Mouse (Mus musculus) E14TG2a.4 (cell line): ENCODE measurements around the gene E130114P18Rik.

Source experiments
- H3K27me3 ChIP-seq: 2 replicates; pipeline ENCODE4 v1.6.1; 2014; ENCODE audit warnings: low read length, control low read depth; ENCODE audit not compliant: insufficient read depth
- H3K36me3 ChIP-seq: 2 replicates; pipeline ENCODE4 v1.6.1; 2014; ENCODE audit warnings: low read length, control low read depth; ENCODE audit not compliant: insufficient read depth
- H3K4me1 ChIP-seq: replicated peaks from 2 replicates; pipeline ENCODE4 v1.6.1; 2014; ENCODE audit warnings: low read depth, low read length, control low read depth
- H3K4me3 ChIP-seq: replicated peaks from 2 replicates; pipeline ENCODE4 v1.5.1; 2014; ENCODE audit warnings: mild to moderate bottlenecking, low read length
- H3K9me3 ChIP-seq: 2 replicates; pipeline ENCODE4 v1.6.1; 2014; ENCODE audit warnings: low read length, control low read depth
- CTCF ChIP-seq: conservative IDR thresholded peaks from 2 replicates; pipeline ENCODE4 v1.5.1; 2014; ENCODE audit warnings: low read length
- NANOG ChIP-seq: IDR thresholded peaks from 2 replicates; pipeline ENCODE4 v1.6.1; 2014; ENCODE audit warnings: borderline replicate concordance, low read length, mixed read lengths
- POU5F1 ChIP-seq: IDR thresholded peaks from 2 replicates; pipeline ENCODE4 v1.6.1; 2014; ENCODE audit warnings: low read length, borderline replicate concordance

E130114P18Rik gene

DNA sequence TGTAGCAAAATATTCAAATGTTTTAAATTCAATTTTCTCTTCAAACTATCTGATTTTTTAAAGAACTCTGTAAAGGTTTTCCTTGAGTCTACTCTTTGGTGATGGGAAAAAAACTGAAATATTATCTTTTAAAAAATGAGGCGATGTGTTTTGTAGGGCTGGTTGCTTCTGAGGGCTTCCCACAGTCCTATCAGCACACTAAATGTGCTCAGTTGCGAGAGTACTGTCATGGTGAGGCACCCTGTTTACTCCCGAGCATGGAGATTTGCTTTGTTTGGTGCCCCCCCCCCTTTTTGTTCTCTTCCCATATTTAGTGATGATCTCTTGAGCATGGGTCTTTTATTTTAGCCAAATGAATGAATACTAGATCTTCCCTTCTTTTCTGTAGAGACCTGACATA, 4.2 kb upstream of the E130114P18Rik start:
- no peak overlapping the region for H3K4me3 ChIP-seq
- peaks cover 31% of the 10 kb centered on the region for H3K27me3 ChIP-seq
- no peaks in the 10 kb centered on the region for H3K36me3 ChIP-seq
- no peaks in the 10 kb centered on the region for H3K4me1 ChIP-seq
- no peak for TF ChIP-seq CTCF
- no peak for TF ChIP-seq NANOG
- no peak for TF ChIP-seq POU5F1
- H3K9me3 ChIP-seq, result no peaks in the 10 kb centered on the region

DNA sequence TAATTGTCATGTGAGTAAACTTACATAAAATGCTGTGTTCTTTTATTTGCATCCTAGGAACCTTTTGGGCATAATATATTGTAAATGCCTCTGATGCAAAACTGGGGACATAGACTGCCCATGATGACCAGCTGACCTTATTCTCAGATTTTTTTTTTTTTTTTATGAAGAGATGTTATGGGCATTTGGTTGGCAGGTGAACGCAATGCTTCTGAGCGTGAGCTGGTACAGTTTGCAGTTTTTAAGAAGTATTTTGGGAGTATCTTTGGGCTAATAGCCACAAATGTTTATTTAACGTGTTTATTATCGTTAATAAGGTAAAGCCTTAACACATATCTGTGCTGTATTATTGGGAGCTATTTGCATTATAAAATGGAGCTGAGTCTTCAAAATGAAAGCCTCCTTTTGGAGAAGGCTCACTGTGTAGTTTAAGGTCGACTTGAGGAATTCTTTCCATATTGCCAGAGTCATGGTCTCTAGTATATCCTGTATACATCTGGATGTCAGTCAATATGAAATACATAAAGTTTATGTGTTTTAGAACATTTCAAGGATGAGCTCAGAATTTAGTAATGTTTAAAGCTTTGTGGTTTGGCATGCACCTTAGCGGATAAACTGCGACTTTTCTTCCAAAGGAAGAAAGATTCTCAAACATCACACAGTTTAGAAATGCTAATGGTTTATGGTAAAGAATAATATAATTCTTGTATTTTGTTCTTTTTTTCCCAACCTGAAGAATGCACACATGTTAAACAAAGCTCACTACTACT, 3.0 kb upstream of the E130114P18Rik start:
- peaks cover 42% of the 10 kb centered on the region for H3K27me3 ChIP-seq
- H3K36me3 ChIP-seq, result no peaks in the 10 kb centered on the region
- peaks cover 6% of the 10 kb centered on the region for H3K4me1 ChIP-seq
- TF ChIP-seq POU5F1 (no peak), CTCF (no peak), NANOG (no peak)
- H3K4me3 ChIP-seq, result no peak overlapping the region
- no peaks in the 10 kb centered on the region for H3K9me3 ChIP-seq

DNA sequence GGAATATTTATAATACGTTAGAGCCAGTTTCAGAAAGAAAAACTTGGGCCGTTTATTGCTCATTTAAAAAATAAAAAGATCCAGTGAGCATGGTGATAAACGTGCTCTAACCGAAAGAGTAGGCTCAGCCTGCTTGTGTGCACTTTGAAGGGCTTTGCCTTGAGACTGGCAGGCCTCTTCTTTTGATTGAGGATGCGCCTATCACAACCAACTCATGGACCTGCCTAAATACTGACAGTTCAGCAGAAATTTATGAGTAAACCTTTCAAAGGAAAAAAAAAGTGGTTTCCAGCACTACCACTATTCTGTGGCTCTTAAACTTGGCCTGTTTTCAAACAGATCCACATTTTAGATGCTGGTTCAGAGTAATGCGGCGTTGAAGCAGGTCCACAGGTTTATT, 2.1 kb upstream of the E130114P18Rik start:
- Histone ChIP-seq H3K4me1 (peaks cover 9% of the 10 kb centered on the region), H3K9me3 (no peaks in the 10 kb centered on the region), H3K4me3 (no peak overlapping the region), H3K36me3 (no peaks in the 10 kb centered on the region), H3K27me3 (peaks cover 49% of the 10 kb centered on the region)
- TF ChIP-seq CTCF (no peak), NANOG (no peak), POU5F1 (no peak)

DNA sequence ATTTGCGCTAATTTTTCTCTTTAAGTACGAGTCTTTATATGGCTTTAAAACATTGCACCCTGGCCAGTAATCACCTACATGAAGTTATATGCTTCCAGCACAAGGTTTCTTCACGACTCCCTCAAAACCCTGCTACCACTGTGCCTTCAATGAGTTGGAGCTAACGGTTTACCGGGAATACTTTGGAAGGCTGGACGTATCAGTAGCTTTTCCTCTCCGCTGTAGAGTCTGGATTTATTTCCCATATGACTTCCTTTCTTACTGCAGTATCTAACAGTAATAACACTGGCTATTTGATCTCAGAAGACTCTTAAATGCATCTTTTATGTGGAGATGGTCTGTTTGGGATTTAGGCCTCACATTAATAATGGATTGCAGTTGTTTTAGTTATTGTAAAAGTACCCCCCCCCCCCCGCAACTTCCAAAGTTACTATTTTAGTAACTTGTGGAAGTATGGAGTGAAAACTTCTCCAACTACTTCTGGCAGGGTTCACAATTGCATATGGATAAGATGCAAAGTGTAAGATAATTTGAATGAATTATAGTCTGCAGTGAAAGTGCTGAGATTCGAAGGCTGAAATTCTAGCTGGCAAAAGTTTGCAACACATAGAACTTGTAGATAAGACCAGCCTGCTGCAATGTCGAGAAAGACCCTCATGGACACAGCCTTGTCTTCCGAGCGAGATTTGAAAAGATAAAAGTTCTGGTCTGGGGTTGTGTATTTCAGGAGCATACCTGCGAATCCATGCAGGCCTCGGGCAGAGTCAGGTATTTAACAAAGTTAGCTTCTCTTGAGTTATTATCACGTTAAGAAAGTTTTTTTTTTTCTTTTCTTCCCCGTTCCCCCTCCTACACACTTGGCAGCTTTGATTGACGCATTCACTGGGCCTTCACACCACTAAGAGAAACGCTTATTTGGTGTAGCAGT, 1.4 kb upstream of the E130114P18Rik start:
- H3K4me1 ChIP-seq, result peaks cover 14% of the 10 kb centered on the region
- H3K4me3 ChIP-seq, result peak overlapping the region; percentile 74
- H3K9me3 ChIP-seq, result no peaks in the 10 kb centered on the region
- no peaks in the 10 kb centered on the region for H3K36me3 ChIP-seq
- peaks cover 56% of the 10 kb centered on the region for H3K27me3 ChIP-seq
- TF ChIP-seq NANOG, result no peak
- no peak for TF ChIP-seq CTCF
- no peak for TF ChIP-seq POU5F1

DNA sequence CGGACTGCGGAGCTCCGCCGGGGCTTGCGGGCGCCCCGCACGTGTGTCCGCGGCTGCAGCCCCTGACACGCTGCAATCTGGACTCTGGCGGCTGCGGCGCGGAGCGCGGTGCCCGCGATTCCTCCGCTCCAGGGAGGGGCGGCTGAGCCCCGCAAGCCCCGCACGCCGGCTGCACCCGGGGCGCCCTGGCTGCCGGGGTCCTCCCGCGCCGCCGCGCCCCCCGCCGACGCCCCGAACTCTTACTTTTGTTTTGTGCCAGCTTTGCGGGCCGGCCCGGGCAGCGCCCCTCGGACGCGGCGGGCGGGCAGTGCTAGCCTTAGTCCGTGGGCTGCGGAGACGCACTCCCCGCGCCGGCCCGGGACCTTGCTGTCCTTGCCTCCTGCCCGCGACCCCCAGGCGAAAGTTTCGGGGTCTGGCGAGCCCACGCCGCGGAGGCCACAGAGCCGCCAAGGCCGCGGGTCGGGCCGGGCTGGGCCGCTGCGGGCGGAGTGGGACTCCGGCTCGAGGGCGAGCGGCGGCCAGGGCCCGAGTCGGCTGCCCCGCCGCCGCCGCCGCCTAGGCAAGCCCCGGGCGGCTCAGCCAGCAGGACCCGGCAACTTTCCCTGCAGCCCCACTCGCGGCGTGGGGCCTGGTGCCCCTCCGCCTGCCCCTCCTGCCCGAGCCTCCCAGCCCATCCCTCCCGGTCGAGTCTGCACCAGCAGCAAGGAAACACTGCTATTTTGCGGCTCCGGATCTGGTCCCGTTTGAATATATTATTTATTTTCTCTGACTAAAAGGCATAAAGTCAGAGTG, 529 bp upstream of the E130114P18Rik start:
- Histone ChIP-seq H3K4me1 (peaks cover 14% of the 10 kb centered on the region), H3K4me3 (peak overlapping the region; percentile 74), H3K9me3 (no peaks in the 10 kb centered on the region), H3K27me3 (peaks cover 63% of the 10 kb centered on the region), H3K36me3 (no peaks in the 10 kb centered on the region)
- no peak for TF ChIP-seq NANOG
- no peak for TF ChIP-seq CTCF
- TF ChIP-seq POU5F1, result no peak

DNA sequence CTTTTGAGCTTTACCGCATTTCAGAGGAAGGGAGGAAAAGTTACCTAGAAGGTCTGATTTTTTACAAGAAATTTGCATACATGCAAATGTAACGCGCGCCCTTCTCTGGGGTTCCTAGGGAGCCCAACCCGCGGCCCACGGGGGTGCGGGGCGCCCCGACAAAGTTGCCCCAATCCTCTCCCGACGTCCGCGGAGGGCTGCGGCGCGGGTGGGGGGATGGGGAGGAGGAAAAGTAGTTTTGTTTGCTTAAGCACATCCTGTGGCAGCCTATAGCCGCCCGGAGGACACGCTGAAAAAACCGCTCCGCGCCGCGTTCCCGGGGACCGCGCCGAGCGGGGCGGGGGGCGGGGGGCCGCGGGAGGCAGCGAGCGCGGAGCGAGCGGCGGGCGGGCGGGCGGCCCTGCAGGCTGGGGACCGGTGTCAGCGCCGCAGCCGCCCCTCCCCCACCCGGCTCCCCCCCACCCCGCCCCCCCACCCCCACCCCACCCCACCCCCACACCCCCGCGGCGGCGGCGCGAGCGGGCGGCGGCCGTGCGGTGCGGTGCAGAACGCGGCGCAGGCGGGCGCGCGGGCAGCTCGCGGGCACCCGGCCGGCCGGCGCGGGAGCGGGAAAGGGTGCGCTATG, 685 bp downstream of the E130114P18Rik start:
- Histone ChIP-seq H3K9me3 (no peaks in the 10 kb centered on the region), H3K4me1 (peaks cover 14% of the 10 kb centered on the region), H3K36me3 (no peaks in the 10 kb centered on the region), H3K27me3 (peaks cover 65% of the 10 kb centered on the region), H3K4me3 (peak overlapping the region; percentile 74)
- no peak for TF ChIP-seq NANOG
- TF ChIP-seq CTCF, result no peak
- no peak for TF ChIP-seq POU5F1

DNA sequence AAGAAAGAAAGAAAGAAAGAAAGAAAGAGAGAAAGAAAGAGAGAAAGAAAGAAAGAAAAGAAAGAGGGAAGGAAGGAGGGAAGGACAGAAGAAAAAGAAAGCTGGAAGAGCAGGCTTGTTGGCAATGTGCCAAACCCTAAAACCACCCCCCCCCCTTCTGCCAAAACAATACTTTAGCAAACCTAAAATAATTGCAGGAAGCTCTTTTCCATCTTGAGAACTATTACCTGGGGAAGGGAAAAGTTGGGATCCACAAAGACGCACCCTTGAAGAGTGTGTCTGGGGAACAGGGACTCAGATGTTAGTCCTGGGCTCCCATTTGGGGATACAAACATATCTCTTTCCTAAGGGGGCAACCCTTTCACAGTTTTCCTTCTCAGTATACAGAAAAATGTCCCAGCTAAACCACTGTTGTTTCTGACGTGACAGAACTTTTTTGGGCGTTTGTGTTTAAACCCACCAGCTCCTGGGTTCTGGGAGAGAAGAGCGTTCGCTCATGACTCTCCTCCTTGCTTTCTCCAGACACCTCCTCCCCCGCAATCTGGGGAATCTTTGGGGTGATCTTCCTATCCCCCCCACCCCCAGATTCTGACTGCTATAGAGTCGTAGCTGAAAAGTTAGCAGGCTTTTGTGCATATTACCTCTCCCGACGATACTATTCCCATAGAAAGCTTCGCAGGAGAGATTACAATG, 1.3 kb downstream of the E130114P18Rik start:
- H3K9me3 ChIP-seq, result no peaks in the 10 kb centered on the region
- H3K36me3 ChIP-seq, result no peaks in the 10 kb centered on the region
- H3K4me1 ChIP-seq, result peaks cover 18% of the 10 kb centered on the region
- H3K4me3 ChIP-seq, result peak overlapping the region; percentile 72
- H3K27me3 ChIP-seq, result peaks cover 65% of the 10 kb centered on the region
- TF ChIP-seq POU5F1, result no peak
- no peak for TF ChIP-seq CTCF
- no peak for TF ChIP-seq NANOG
